Mouse (Mus musculus): ENCODE measurements around the gene Atm. TPM values are rescaled to one million over a fixed set of nuclear protein-coding genes. Genes with fewer than 3 reads are reported as not detected.

The Atm gene
- polyA plus RNA-seq, 1 experiment from 2014 or later: 10.0 TPM

Small RNA genes within 50 kb of the gene (microRNA-seq; reads per million reads assigned to microRNA genes)
- gene Mir130c: not detected

Other genes starting within 250 kb of the Atm start
- gene Exph5, start 235.1 kb downstream of the Atm start, polyA plus RNA-seq (2016; fragmentation: Nextera tagmentation; extraction: Ambion mirVana): 0.23 and 0.31 TPM in 2 replicates
- gene Kdelc2, start 152.7 kb downstream of the Atm start, polyA plus RNA-seq (2016; fragmentation: Nextera tagmentation; extraction: Ambion mirVana): 24.2 and 27.1 TPM in 2 replicates
- 0.23 and 1.0 TPM in 2 replicates for gene 4930550C14Rik, start 134.4 kb downstream of the Atm start, polyA plus RNA-seq (2016; fragmentation: Nextera tagmentation; extraction: Ambion mirVana)
- gene Npat, start 307 bp upstream of the Atm start, polyA plus RNA-seq (2016; fragmentation: Nextera tagmentation; extraction: Ambion mirVana): 17.3 and 18.8 TPM in 2 replicates
- gene Acat1, start 73.6 kb upstream of the Atm start, polyA plus RNA-seq (2016; fragmentation: Nextera tagmentation; extraction: Ambion mirVana): 185 and 195 TPM in 2 replicates
- gene Cul5, start 133.3 kb upstream of the Atm start, polyA plus RNA-seq (2016; fragmentation: Nextera tagmentation; extraction: Ambion mirVana): 34.2 TPM in 2 replicates
- gene Rab39, start 169.5 kb upstream of the Atm start, polyA plus RNA-seq (2016; fragmentation: Nextera tagmentation; extraction: Ambion mirVana): 0.22 and 0.46 TPM in 2 replicates
- gene Slc35f2, start 234.8 kb upstream of the Atm start, polyA plus RNA-seq (2016; fragmentation: Nextera tagmentation; extraction: Ambion mirVana): 0.63 and 0.74 TPM in 2 replicates